Mouse (Mus musculus) gastrocnemius, postnatal 36 days (tissue): Measurements from ENCODE around the gene Pam. TPM values are rescaled to one million over a fixed set of nuclear protein-coding genes. Genes with fewer than 3 reads are reported as not detected.
A peak's percentile ranks its signal among the peaks of the same experiment; 100 is the strongest.
"Not testable (repeated sequence)": the region's sequence is repeated elsewhere in the genome, so short reads cannot be mapped to it uniquely, and the experiment has no call there.

Experiments used
- DNase-seq, 2 experiments: peaks; one replicate each; pipeline ENCODE4 v3.0.0; 2022
- intact Hi-C: fragments of 180-260 bp; cut with DNase I; formaldehyde crosslinking; loops from one replicate; pipeline ENCODE4 v1.15.1; 2025
- total RNA-seq, 2 experiments: library from RNA; stranded (reverse); gene quantifications; 2 replicates each; pipeline ENCODE4 v1.2.3; 2021

Gene Pam
- total RNA-seq, 2 experiments from 2014 or later, result 30.1 to 33.3 TPM

- intact Hi-C loops, result no loop called here
- DNase-seq, result no peak
These were observed 47.9 kb downstream of the Pam start for GRCm38 (mm10) chr1:98047284-98048217.

- intact Hi-C loops, result no loop called here
- no peak for DNase-seq
These were observed 53.0 kb downstream of the Pam start for GRCm38 (mm10) chr1:98042425-98042824.

- DNase-seq, result no peak
- intact Hi-C loops, result no loop called here
These were observed 57.2 kb downstream of the Pam start for GRCm38 (mm10) chr1:98038252-98038651.

GRCm38 (mm10) chr1:98035736-98036135, 59.7 kb downstream of the Pam start:
- no peak for DNase-seq
- intact Hi-C loops, result no loop called here

GRCm38 (mm10) chr1:98031802-98032201, 63.6 kb downstream of the Pam start:
- DNase-seq, result no peak

GRCm38 (mm10) chr1:98029025-98029424, 66.4 kb downstream of the Pam start:
- no peak for DNase-seq
- intact Hi-C loops, result no loop called here

More at GRCm38 (mm10) chr1:98031802-98032201, 63.6 kb downstream of the Pam start:
- intact Hi-C loops, result no loop called here

- intact Hi-C loops, result no loop called here
- no peak for DNase-seq
These were observed 67.0 kb downstream of the Pam start for GRCm38 (mm10) chr1:98028468-98028867.

GRCm38 (mm10) chr1:98027959-98028358, 67.5 kb downstream of the Pam start:
- DNase-seq, result no peak
- intact Hi-C loops, result no loop called here

- intact Hi-C loops, result no loop called here
These were observed 69.4 kb downstream of the Pam start for GRCm38 (mm10) chr1:98025924-98026640.

GRCm38 (mm10) chr1:98023866-98024265, 71.6 kb downstream of the Pam start:
- intact Hi-C loops, result no loop called here
- DNase-seq, result no peak

More at GRCm38 (mm10) chr1:98025924-98026640, 69.4 kb downstream of the Pam start:
- no peak for DNase-seq

- no peak for DNase-seq
- intact Hi-C loops, result no loop called here
These were observed 76.5 kb downstream of the Pam start for GRCm38 (mm10) chr1:98018987-98019386.

- intact Hi-C loops, result no loop called here
- DNase-seq, result no peak
These were observed 79.2 kb downstream of the Pam start for GRCm38 (mm10) chr1:98016004-98016848.

GRCm38 (mm10) chr1:98015564-98015963, 79.9 kb downstream of the Pam start:
- intact Hi-C loops, result no loop called here
- no peak for DNase-seq

- intact Hi-C loops, result no loop called here
- peak in 1 of 2 experiments; percentile 8 for DNase-seq
These were observed 92.7 kb downstream of the Pam start for GRCm38 (mm10) chr1:98002561-98003425.

- intact Hi-C loops, result no loop called here
- no peak for DNase-seq
These were observed 96.0 kb downstream of the Pam start for GRCm38 (mm10) chr1:97999465-97999864.

GRCm38 (mm10) chr1:97998961-97999360, 96.5 kb downstream of the Pam start:
- intact Hi-C loops, DNase-seq: not testable (repeated sequence)

GRCm38 (mm10) chr1:97997088-97997487, 98.4 kb downstream of the Pam start:
- DNase-seq, result no peak
- intact Hi-C loops, result no loop called here

- no peak for DNase-seq
- intact Hi-C loops, result no loop called here
These were observed 103.5 kb downstream of the Pam start for GRCm38 (mm10) chr1:97991976-97992375.

- no peak for DNase-seq
- intact Hi-C loops, result no loop called here
These were observed 112.3 kb downstream of the Pam start for GRCm38 (mm10) chr1:97983189-97983588.

GRCm38 (mm10) chr1:97979422-97979821, 116.0 kb downstream of the Pam start:
- intact Hi-C loops, result loop anchor here (5.0 kb wide), 1 partner anchor 118 kb away; the partner anchor contains the start of gene Pam

More at GRCm38 (mm10) chr1:97979422-97979821, 116.0 kb downstream of the Pam start:
- no peak for DNase-seq
